Mouse (Mus musculus) mammary gland, adult 2 months (tissue): ENCODE results near the gene Ankrd60. TPM values are rescaled to one million over a fixed set of nuclear protein-coding genes. Genes with fewer than 3 reads are reported as not detected.

Source experiments
- polyA plus RNA-seq: library from polyadenylated mRNA; depleted of rRNA; stranded (reverse); fragments of >200 nt; gene quantifications from 2 replicates; pipeline ENCODE4 v1.2.3, GENCODE M21; 2012; ENCODE audit warnings: low replicate concordance; rRNA removed

The Ankrd60 gene
- polyA plus RNA-seq: not detected in 2 replicates

GRCm38 (mm10) chr2:173577669-173578557 is at the start of gene Ankrd60:
TSS of gene Ankrd60 (minus strand) at chr2:173578365.

GRCm38 (mm10) chr2:173522376-173522775 is 55.8 kb downstream of the Ankrd60 start, which contains the start of gene 1700021F07Rik:
TSS of gene 1700021F07Rik (plus strand) at chr2:173522586.

Other genes starting within 250 kb of the Ankrd60 start
- gene 1700021F07Rik, start 55.8 kb downstream of the Ankrd60 start, polyA plus RNA-seq: not detected in 2 replicates
- gene Rab22a, start 81.4 kb upstream of the Ankrd60 start, polyA plus RNA-seq: 9.2 and 51.7 TPM in 2 replicates
- not detected in 2 replicates for gene 1700010B08Rik, start 141.1 kb upstream of the Ankrd60 start, polyA plus RNA-seq
- gene Vapb, start 159.1 kb upstream of the Ankrd60 start, polyA plus RNA-seq: 11.7 and 13.7 TPM in 2 replicates